Mouse (Mus musculus): ENCODE data around the gene Hist1h1e. TPM values are rescaled to one million over a fixed set of nuclear protein-coding genes. Genes with fewer than 3 reads are reported as not detected.
"Not testable (repeated sequence)": the region's sequence is repeated elsewhere in the genome, so short reads cannot be mapped to it uniquely, and the experiment has no call there.

Hist1h1e gene
- polyA plus RNA-seq, 1 experiment from 2014 or later = 24.6 TPM

DNA sequence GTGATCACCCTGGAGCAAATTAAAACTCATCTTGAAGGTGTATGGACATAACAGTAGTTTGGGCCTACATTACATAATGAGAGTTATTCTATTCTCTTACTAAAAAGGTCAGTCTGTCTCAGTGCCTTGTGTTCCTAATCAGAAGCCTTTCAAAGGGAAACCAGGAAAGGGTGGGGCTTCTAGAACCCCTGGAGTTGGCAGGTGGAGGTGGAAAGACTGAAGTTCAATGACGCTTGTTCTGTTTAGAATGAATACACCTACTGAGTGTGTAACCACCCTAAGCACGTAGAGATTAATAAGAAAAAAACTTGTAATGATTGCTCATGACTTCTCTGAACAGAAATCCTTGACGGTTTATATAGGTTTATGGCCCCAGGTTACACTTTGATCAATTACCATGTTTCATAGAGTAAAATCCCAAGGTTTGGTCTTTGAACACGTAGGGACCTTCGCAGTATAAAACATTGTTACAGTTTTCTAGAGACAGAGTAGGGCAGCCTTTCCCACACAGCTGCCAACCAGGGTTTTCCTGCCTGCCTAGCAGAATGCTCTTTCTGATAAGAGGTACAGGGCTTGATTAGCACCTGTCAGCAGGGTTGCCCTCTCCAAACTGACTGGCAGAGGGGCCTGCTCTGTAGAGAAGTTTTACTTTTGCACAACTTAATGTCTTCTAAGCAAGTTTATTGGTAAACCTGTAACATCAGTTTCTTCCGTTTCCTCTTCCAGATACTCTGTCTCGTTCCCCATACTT lies 26.6 kb downstream of the Hist1h1e start:
- 82% methylated on average over 7 of the region's 7 CpGs for WGBS
- H3K9ac ChIP-seq (ENCODE audit: low read length) = no peak overlapping the region
- ATAC-seq (ENCODE audit: insufficient number of reproducible peaks, low FRiP score, low TSS enrichment, low read depth) (no peak), DNase-seq (ENCODE audit: low spot score) (no peak)
- no peak overlapping the region for H3K27ac ChIP-seq (replicated peaks; ENCODE audit: low read depth, low read length)
- no peaks in the 10 kb centered on the region for H3K36me3 ChIP-seq (ENCODE audit: control insufficient read depth, insufficient read depth, low read length)
- no peak overlapping the region for H3K4me2 ChIP-seq (ENCODE audit: low read depth, severe bottlenecking)
- H3K27me3 ChIP-seq (ENCODE audit: control insufficient read depth, insufficient read depth, low read length) = no peaks in the 10 kb centered on the region
- no peak overlapping the region for H3K4me3 ChIP-seq (ENCODE audit: low read depth, low read length)
- no peaks in the 10 kb centered on the region for H3K9me3 ChIP-seq (ENCODE audit: control insufficient read depth, low read length)
- H3K4me1 ChIP-seq (ENCODE audit: control insufficient read depth, insufficient read depth, low read length) = 0 out of 2 replicates have a peak, but pooled peaks cover 5% of the 10 kb centered on the region

DNA sequence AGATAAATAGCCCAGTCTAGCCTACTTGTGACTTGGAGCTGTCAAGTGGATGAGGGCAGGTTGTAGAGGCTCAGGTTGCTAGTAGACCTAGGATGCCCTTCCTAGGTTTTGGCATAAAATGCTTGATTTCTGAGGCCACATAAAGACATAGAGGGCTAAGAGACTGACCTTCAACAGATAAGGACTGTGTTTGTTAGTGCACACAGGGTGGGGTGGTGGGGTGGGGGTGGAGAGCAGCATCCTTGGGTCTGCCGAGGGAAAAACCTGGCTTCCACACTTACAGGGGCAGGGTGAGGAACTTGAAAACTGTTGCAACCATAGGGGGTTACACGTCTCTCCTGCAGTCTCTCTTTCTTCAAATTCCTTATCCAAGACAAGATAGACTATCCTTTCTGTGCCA lies 27.2 kb downstream of the Hist1h1e start:
- no peak for ATAC-seq (ENCODE audit: insufficient number of reproducible peaks, low FRiP score, low TSS enrichment, low read depth)
- no peaks in the 10 kb centered on the region for H3K27me3 ChIP-seq (ENCODE audit: control insufficient read depth, insufficient read depth, low read length)
- no peaks in the 10 kb centered on the region for H3K36me3 ChIP-seq (ENCODE audit: control insufficient read depth, insufficient read depth, low read length)
- H3K4me1 ChIP-seq (ENCODE audit: control insufficient read depth, insufficient read depth, low read length) = 0 out of 2 replicates have a peak, but pooled peaks cover 5% of the 10 kb centered on the region
- WGBS = 85% methylated on average over 2 of the region's 2 CpGs
- H3K9me3 ChIP-seq (ENCODE audit: control insufficient read depth, low read length) = no peaks in the 10 kb centered on the region
- DNase-seq (ENCODE audit: low spot score) = no peak
- H3K27ac ChIP-seq (replicated peaks; ENCODE audit: low read depth, low read length) = no peak overlapping the region
- no peak overlapping the region for H3K4me2 ChIP-seq (ENCODE audit: low read depth, severe bottlenecking)
- H3K9ac ChIP-seq (ENCODE audit: low read length) = no peak overlapping the region
- no peak overlapping the region for H3K4me3 ChIP-seq (ENCODE audit: low read depth, low read length)

DNA sequence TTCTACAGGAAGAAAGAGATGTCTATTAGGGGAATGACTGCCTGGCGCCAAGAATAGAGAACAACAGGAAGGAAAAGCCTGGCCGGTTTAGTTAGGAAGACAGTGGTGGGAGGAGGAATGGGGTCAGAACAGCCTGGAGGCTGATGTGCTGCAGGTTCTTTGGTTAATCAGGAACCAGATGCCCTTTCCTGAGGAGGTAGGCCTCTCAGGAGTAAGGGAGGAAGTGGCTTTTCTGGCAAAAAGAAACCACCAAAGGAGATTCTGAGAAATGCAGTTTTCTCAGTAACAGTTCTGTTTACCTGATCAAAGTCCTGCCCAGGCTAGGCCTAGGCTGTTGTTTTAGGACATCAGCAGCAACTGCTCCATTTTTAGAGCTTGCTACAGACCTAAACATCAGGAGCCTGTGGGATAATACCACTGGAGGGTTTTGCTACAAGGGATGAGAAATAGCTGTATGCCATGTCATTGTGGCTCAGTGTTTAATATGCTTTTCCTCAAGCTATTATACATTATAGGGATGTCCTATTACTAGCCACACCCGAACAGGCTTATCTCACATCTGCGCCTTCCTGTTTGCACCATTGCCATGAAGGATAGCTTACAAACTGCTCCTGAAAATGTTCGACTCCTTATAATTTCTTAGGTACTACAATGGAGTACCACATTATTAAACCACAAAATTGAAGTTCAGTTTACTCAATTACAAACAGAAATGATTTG lies 29.1 kb downstream of the Hist1h1e start:
- H3K4me2 ChIP-seq (ENCODE audit: low read depth, severe bottlenecking) = no peak overlapping the region
- no peak overlapping the region for H3K9ac ChIP-seq (ENCODE audit: low read length)
- H3K27me3 ChIP-seq (ENCODE audit: control insufficient read depth, insufficient read depth, low read length) = no peaks in the 10 kb centered on the region
- peak overlapping the region; percentile 64; the same call in 1 of the 2 replicates for H3K27ac ChIP-seq (replicated peaks; ENCODE audit: low read depth, low read length)
- ATAC-seq (ENCODE audit: insufficient number of reproducible peaks, low FRiP score, low TSS enrichment, low read depth) (no peak), DNase-seq (ENCODE audit: low spot score) (no peak)
- H3K4me3 ChIP-seq (ENCODE audit: low read depth, low read length) = no peak overlapping the region
- no peaks in the 10 kb centered on the region for H3K9me3 ChIP-seq (ENCODE audit: control insufficient read depth, low read length)
- 0 out of 2 replicates have a peak, but pooled peaks cover 5% of the 10 kb centered on the region for H3K4me1 ChIP-seq (ENCODE audit: control insufficient read depth, insufficient read depth, low read length)
- 73% methylated on average over 5 of the region's 5 CpGs for WGBS
- H3K36me3 ChIP-seq (ENCODE audit: control insufficient read depth, insufficient read depth, low read length) = no peaks in the 10 kb centered on the region

DNA sequence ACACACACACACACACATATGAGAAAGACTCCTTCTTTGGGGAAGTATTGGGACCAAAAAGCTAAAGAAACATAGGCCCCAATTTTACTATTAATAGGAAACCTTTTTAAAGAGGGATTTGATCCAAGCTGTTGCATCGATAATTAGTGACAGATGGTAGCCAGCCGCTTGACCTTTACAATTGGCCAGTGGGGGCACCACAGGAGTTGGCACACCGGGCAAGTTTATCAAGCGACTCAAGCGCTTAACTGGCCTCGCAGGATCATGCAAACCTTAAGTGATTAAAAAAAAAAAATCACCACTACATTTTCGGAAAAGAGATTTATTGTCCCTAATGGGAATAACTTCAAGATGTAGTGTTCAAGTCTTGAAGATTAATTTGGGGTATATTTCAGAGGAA lies 29.7 kb downstream of the Hist1h1e start:
- Histone ChIP-seq H3K27ac (replicated peaks; ENCODE audit: low read depth, low read length) (peak overlapping the region; percentile 64; the same call in 1 of the 2 replicates), H3K4me1 (ENCODE audit: control insufficient read depth, insufficient read depth, low read length) (0 out of 2 replicates have a peak, but pooled peaks cover 5% of the 10 kb centered on the region), H3K9me3 (ENCODE audit: control insufficient read depth, low read length) (no peaks in the 10 kb centered on the region), H3K4me3 (ENCODE audit: low read depth, low read length) (no peak overlapping the region), H3K27me3 (ENCODE audit: control insufficient read depth, insufficient read depth, low read length) (no peaks in the 10 kb centered on the region), H3K4me2 (ENCODE audit: low read depth, severe bottlenecking) (no peak overlapping the region), H3K36me3 (ENCODE audit: control insufficient read depth, insufficient read depth, low read length) (no peaks in the 10 kb centered on the region), H3K9ac (ENCODE audit: low read length) (no peak overlapping the region)
- ATAC-seq (ENCODE audit: insufficient number of reproducible peaks, low FRiP score, low TSS enrichment, low read depth) (no peak), DNase-seq (ENCODE audit: low spot score) (no peak)
- WGBS = 55% methylated on average over 7 of the region's 7 CpGs

DNA sequence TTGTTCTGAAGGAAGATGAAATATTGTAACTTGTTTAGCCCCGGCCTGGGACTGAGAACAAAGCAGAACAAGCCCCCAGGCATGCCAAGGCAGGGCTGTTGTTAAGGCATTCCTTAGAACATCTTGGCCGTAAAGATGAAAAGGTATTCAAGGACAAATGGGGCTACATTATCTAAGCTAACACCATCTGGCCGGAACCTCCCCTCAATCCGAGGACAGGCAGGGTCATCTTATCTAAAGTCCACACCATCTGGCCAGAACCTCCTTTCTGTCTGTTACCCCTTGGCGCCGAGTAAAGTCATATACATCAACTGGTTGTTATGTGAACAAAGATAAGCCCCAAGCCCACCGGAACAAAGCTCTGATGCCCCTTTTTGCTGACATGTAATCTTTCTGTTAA lies 30.5 kb downstream of the Hist1h1e start:
- not testable (repeated sequence) for H3K4me2 ChIP-seq (ENCODE audit: low read depth, severe bottlenecking); ATAC-seq (ENCODE audit: insufficient number of reproducible peaks, low FRiP score, low TSS enrichment, low read depth); H3K4me1 ChIP-seq (ENCODE audit: control insufficient read depth, insufficient read depth, low read length); DNase-seq (ENCODE audit: low spot score); H3K4me3 ChIP-seq (ENCODE audit: low read depth, low read length); H3K27ac ChIP-seq (replicated peaks; ENCODE audit: low read depth, low read length); H3K9me3 ChIP-seq (ENCODE audit: control insufficient read depth, low read length); H3K27me3 ChIP-seq (ENCODE audit: control insufficient read depth, insufficient read depth, low read length); H3K9ac ChIP-seq (ENCODE audit: low read length); H3K36me3 ChIP-seq (ENCODE audit: control insufficient read depth, insufficient read depth, low read length)
- 84% methylated on average over 7 of the region's 7 CpGs for WGBS

DNA sequence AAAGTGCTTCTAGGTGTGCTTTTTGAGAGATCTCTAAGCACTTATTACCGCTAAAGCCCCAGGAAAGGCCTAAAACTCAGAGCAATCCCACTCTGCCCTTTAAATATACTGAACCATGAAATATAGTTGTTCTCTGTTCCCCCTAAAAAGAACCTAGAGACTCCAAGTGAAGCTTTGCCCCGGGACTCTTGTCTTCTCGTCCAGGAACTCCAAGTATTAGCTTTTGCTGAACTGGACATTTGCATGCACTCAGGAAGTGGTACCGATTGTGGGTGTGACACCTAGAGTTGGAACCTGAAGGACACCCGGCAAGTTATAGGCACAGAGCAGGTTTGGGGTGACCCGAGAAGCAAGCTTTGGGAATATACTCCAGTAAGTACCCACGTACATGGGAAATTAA lies 31.2 kb downstream of the Hist1h1e start:
- no peak overlapping the region for H3K4me2 ChIP-seq (ENCODE audit: low read depth, severe bottlenecking)
- H3K4me3 ChIP-seq (ENCODE audit: low read depth, low read length) = no peak overlapping the region
- 0 out of 2 replicates have a peak, but pooled peaks cover 5% of the 10 kb centered on the region for H3K4me1 ChIP-seq (ENCODE audit: control insufficient read depth, insufficient read depth, low read length)
- H3K9ac ChIP-seq (ENCODE audit: low read length) = no peak overlapping the region
- no peaks in the 10 kb centered on the region for H3K36me3 ChIP-seq (ENCODE audit: control insufficient read depth, insufficient read depth, low read length)
- no peak overlapping the region for H3K27ac ChIP-seq (replicated peaks; ENCODE audit: low read depth, low read length)
- no peak for ATAC-seq (ENCODE audit: insufficient number of reproducible peaks, low FRiP score, low TSS enrichment, low read depth)
- H3K9me3 ChIP-seq (ENCODE audit: control insufficient read depth, low read length) = no peaks in the 10 kb centered on the region
- no peaks in the 10 kb centered on the region for H3K27me3 ChIP-seq (ENCODE audit: control insufficient read depth, insufficient read depth, low read length)
- DNase-seq (ENCODE audit: low spot score) = no peak
- WGBS = 97% methylated on average over 7 of the region's 7 CpGs

DNA sequence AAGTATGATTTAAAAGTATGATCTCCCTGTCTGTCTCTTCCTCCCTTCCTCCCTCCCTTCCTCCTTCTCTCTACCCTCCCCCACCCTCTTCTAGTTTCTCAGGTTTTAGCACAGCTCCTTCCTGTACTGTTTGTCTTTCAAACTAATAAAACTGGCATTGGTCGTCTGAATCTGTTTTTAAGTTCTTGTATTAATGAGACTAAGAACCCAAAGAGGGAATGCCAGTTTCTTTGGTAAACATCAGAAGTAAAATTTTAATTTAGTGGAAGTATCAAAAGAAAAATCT lies 35.5 kb downstream of the Hist1h1e start:
- Histone ChIP-seq H3K9ac (ENCODE audit: low read length) (peak overlapping the region; percentile 46; the same call in 1 of the 2 replicates), H3K9me3 (ENCODE audit: control insufficient read depth, low read length) (no peaks in the 10 kb centered on the region), H3K4me3 (ENCODE audit: low read depth, low read length) (no peak overlapping the region), H3K27ac (replicated peaks; ENCODE audit: low read depth, low read length) (peak overlapping the region; percentile 85), H3K4me2 (ENCODE audit: low read depth, severe bottlenecking) (peak overlapping the region; percentile 29; the same call in 1 of the 2 replicates), H3K27me3 (ENCODE audit: control insufficient read depth, insufficient read depth, low read length) (no peaks in the 10 kb centered on the region), H3K4me1 (ENCODE audit: control insufficient read depth, insufficient read depth, low read length) (peaks cover 6% of the 10 kb centered on the region; the same call in 1 of the 2 replicates), H3K36me3 (ENCODE audit: control insufficient read depth, insufficient read depth, low read length) (no peaks in the 10 kb centered on the region)
- no peak for ATAC-seq (ENCODE audit: insufficient number of reproducible peaks, low FRiP score, low TSS enrichment, low read depth)
- no peak for DNase-seq (ENCODE audit: low spot score)
- WGBS = 0% methylated on average over 1 of the region's 1 CpGs

DNA sequence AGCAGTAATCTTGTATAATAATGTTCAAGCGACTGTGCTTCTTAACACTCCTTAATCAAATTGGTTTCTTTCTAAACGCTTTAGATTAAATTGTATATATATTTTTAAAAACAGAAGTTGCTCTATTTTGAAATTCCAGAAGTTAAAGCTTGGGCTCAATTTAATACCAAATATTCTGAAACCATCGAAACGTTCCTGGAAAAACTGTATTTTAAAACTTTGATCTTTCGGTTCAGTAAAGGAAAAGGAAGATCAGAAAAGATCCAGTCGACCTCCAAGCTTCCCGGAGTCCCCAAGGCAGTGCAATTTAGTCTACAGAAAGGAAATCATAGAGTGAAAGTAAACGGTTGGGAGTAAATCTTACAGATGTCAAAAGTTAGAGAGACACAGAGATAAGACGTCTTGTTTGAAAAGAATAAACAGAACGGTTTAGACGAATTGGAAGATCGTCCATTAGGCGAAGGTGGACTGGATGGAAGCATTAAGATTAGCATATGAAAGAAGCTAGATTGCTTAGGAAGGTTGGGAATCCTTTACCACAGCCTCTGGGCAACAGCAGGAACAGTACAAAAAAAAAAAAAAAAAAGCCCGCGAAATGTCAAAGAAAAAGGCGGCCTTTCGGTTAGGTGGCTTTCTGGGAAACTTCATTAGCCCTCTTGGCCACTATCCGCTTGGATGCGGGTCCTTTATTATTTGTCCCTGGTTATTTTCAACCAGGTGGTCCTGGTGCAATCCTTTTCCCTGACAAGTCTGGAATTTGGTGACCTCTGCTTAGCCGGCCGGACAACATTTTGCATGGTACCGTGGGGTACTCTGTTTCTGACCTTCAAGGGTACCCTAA lies 36.0 kb downstream of the Hist1h1e start:
- WGBS = 2% methylated on average over 22 of the region's 22 CpGs
- no peaks in the 10 kb centered on the region for H3K36me3 ChIP-seq (ENCODE audit: control insufficient read depth, insufficient read depth, low read length)
- H3K4me3 ChIP-seq (ENCODE audit: low read depth, low read length) = peak overlapping the region; percentile 3; the same call in 1 of the 2 replicates
- ATAC-seq (ENCODE audit: insufficient number of reproducible peaks, low FRiP score, low TSS enrichment, low read depth) (no peak), DNase-seq (ENCODE audit: low spot score) (peak; percentile 58)
- H3K4me2 ChIP-seq (ENCODE audit: low read depth, severe bottlenecking) = peak overlapping the region; percentile 29
- H3K27me3 ChIP-seq (ENCODE audit: control insufficient read depth, insufficient read depth, low read length) = no peaks in the 10 kb centered on the region
- H3K4me1 ChIP-seq (ENCODE audit: control insufficient read depth, insufficient read depth, low read length) = peaks cover 6% of the 10 kb centered on the region; the same call in 1 of the 2 replicates
- peak overlapping the region; percentile 85 for H3K27ac ChIP-seq (replicated peaks; ENCODE audit: low read depth, low read length)
- no peaks in the 10 kb centered on the region for H3K9me3 ChIP-seq (ENCODE audit: control insufficient read depth, low read length)
- H3K9ac ChIP-seq (ENCODE audit: low read length) = peak overlapping the region; percentile 46

All from limb, embryonic 11.5 days (tissue).